Mouse (Mus musculus): ENCODE results near the gene Pde4d. TPM values are rescaled to one million over a fixed set of nuclear protein-coding genes. Genes with fewer than 3 reads are reported as not detected.

The Pde4d gene
- polyA plus RNA-seq, 2 experiments = 11.7 to 17.3 TPM

- H3K9me3 ChIP-seq (ENCODE audit: control insufficient read depth, low read length) = no peaks in the 10 kb centered on the region
Observed at GRCm38 (mm10) chr13:109604017-109604416, 1154.3 kb downstream of the Pde4d start.

GRCm38 (mm10) chr13:109605140-109605539 is 1155.4 kb downstream of the Pde4d start:
- Histone ChIP-seq H3K9ac (ENCODE audit: low read depth, low read length, severe bottlenecking) (no peak overlapping the region), H3K4me1 (ENCODE audit: control insufficient read depth, insufficient read depth, low read length) (no peaks in the 10 kb centered on the region), H3K27me3 (ENCODE audit: control insufficient read depth, insufficient read depth, low read length) (no peaks in the 10 kb centered on the region), H3K27ac (replicated peaks; ENCODE audit: low read depth, low read length) (no peak overlapping the region), H3K4me3 (replicated peaks; ENCODE audit: low read length) (no peak overlapping the region), H3K36me3 (ENCODE audit: control insufficient read depth, insufficient read depth, low read length) (no peaks in the 10 kb centered on the region), H3K9me3 (ENCODE audit: control insufficient read depth, low read length) (no peaks in the 10 kb centered on the region), H3K4me2 (replicated peaks; ENCODE audit: low read depth, low read length, severe bottlenecking) (no peak overlapping the region)
- DNase-seq (ENCODE audit: low spot score) (no peak), ATAC-seq (ENCODE audit: low FRiP score, low read depth) (no peak)
- TF ChIP-seq POLR2A (IDR thresholded peaks at IDR 0.05; ENCODE audit: borderline replicate concordance, extremely low read depth, insufficient read depth, insufficient read length) = no peak
- WGBS = 77% methylated on average over 1 of the region's 1 CpGs

More at GRCm38 (mm10) chr13:109604017-109604416, 1154.3 kb downstream of the Pde4d start:
- Histone ChIP-seq H3K4me3 (replicated peaks; ENCODE audit: low read length) (no peak overlapping the region), H3K4me1 (ENCODE audit: control insufficient read depth, insufficient read depth, low read length) (no peaks in the 10 kb centered on the region), H3K9ac (ENCODE audit: low read depth, low read length, severe bottlenecking) (no peak overlapping the region), H3K27ac (replicated peaks; ENCODE audit: low read depth, low read length) (no peak overlapping the region), H3K36me3 (ENCODE audit: control insufficient read depth, insufficient read depth, low read length) (no peaks in the 10 kb centered on the region), H3K27me3 (ENCODE audit: control insufficient read depth, insufficient read depth, low read length) (no peaks in the 10 kb centered on the region), H3K4me2 (replicated peaks; ENCODE audit: low read depth, low read length, severe bottlenecking) (no peak overlapping the region)
- ATAC-seq (ENCODE audit: low FRiP score, low read depth) (no peak), DNase-seq (ENCODE audit: low spot score) (no peak)
- no peak for TF ChIP-seq POLR2A (IDR thresholded peaks at IDR 0.05; ENCODE audit: borderline replicate concordance, extremely low read depth, insufficient read depth, insufficient read length)
- 89% methylated on average over 2 of the region's 2 CpGs for WGBS

GRCm38 (mm10) chr13:109609106-109609804 is 1159.5 kb downstream of the Pde4d start:
- no peaks in the 10 kb centered on the region for H3K27me3 ChIP-seq (ENCODE audit: control insufficient read depth, insufficient read depth, low read length)
- H3K36me3 ChIP-seq (ENCODE audit: control insufficient read depth, insufficient read depth, low read length) = no peaks in the 10 kb centered on the region
- TF ChIP-seq POLR2A (IDR thresholded peaks at IDR 0.05; ENCODE audit: borderline replicate concordance, extremely low read depth, insufficient read depth, insufficient read length) = no peak
- peaks cover 11% of the 10 kb centered on the region for H3K4me1 ChIP-seq (ENCODE audit: control insufficient read depth, insufficient read depth, low read length)
- no peak overlapping the region for H3K9ac ChIP-seq (ENCODE audit: low read depth, low read length, severe bottlenecking)
- H3K4me3 ChIP-seq (replicated peaks; ENCODE audit: low read length) = no peak overlapping the region
- no peaks in the 10 kb centered on the region for H3K9me3 ChIP-seq (ENCODE audit: control insufficient read depth, low read length)
- ATAC-seq (ENCODE audit: low FRiP score, low read depth) = no peak
- no peak for DNase-seq (ENCODE audit: low spot score)
- 75% methylated on average over 9 of the region's 9 CpGs for WGBS
- H3K27ac ChIP-seq (replicated peaks; ENCODE audit: low read depth, low read length) = no peak overlapping the region
- no peak overlapping the region for H3K4me2 ChIP-seq (replicated peaks; ENCODE audit: low read depth, low read length, severe bottlenecking)

GRCm38 (mm10) chr13:109609805-109610187 is 1160.0 kb downstream of the Pde4d start:
- Histone ChIP-seq H3K4me1 (ENCODE audit: control insufficient read depth, insufficient read depth, low read length) (peaks cover 11% of the 10 kb centered on the region), H3K27ac (replicated peaks; ENCODE audit: low read depth, low read length) (no peak overlapping the region), H3K9ac (ENCODE audit: low read depth, low read length, severe bottlenecking) (no peak overlapping the region), H3K4me2 (replicated peaks; ENCODE audit: low read depth, low read length, severe bottlenecking) (no peak overlapping the region), H3K27me3 (ENCODE audit: control insufficient read depth, insufficient read depth, low read length) (no peaks in the 10 kb centered on the region), H3K9me3 (ENCODE audit: control insufficient read depth, low read length) (no peaks in the 10 kb centered on the region), H3K4me3 (replicated peaks; ENCODE audit: low read length) (no peak overlapping the region), H3K36me3 (ENCODE audit: control insufficient read depth, insufficient read depth, low read length) (no peaks in the 10 kb centered on the region)
- peak; percentile 44; the same call in 1 of the 2 replicates for ATAC-seq (ENCODE audit: low FRiP score, low read depth)
- DNase-seq (ENCODE audit: low spot score) = peak; percentile 55
- no peak for TF ChIP-seq POLR2A (IDR thresholded peaks at IDR 0.05; ENCODE audit: borderline replicate concordance, extremely low read depth, insufficient read depth, insufficient read length)
- 14% methylated on average over 3 of the region's 3 CpGs for WGBS

- WGBS = 95% methylated on average over 2 of the region's 2 CpGs
- ATAC-seq (ENCODE audit: low FRiP score, low read depth) (no peak), DNase-seq (ENCODE audit: low spot score) (no peak)
- TF ChIP-seq POLR2A (IDR thresholded peaks at IDR 0.05; ENCODE audit: borderline replicate concordance, extremely low read depth, insufficient read depth, insufficient read length) = no peak
- no peaks in the 10 kb centered on the region for H3K9me3 ChIP-seq (ENCODE audit: control insufficient read depth, low read length)
- no peak overlapping the region for H3K27ac ChIP-seq (replicated peaks; ENCODE audit: low read depth, low read length)
- no peak overlapping the region for H3K4me3 ChIP-seq (replicated peaks; ENCODE audit: low read length)
- H3K4me1 ChIP-seq (ENCODE audit: control insufficient read depth, insufficient read depth, low read length) = peaks cover 11% of the 10 kb centered on the region
- H3K9ac ChIP-seq (ENCODE audit: low read depth, low read length, severe bottlenecking) = no peak overlapping the region
- H3K36me3 ChIP-seq (ENCODE audit: control insufficient read depth, insufficient read depth, low read length) = no peaks in the 10 kb centered on the region
- H3K4me2 ChIP-seq (replicated peaks; ENCODE audit: low read depth, low read length, severe bottlenecking) = no peak overlapping the region
- H3K27me3 ChIP-seq (ENCODE audit: control insufficient read depth, insufficient read depth, low read length) = no peaks in the 10 kb centered on the region
Observed at GRCm38 (mm10) chr13:109610772-109611171, 1161.0 kb downstream of the Pde4d start.

Data from limb, embryonic 14.5 days (tissue).